Mouse (Mus musculus) CD4-positive, CD25-positive, alpha-beta regulatory T cell (primary cell): ENCODE data around the gene Ier3. TPM values are rescaled to one million over a fixed set of nuclear protein-coding genes. Genes with fewer than 3 reads are reported as not detected.

Experiments
- polyA plus RNA-seq: library from polyadenylated mRNA; unstranded; fragments of 100-300 nt; shearing (Covaris generic); gene quantifications from one replicate; pipeline ENCODE4 v1.2.1, GENCODE M21; 2017

Gene Ier3
- polyA plus RNA-seq: 0.53 TPM

DNA sequence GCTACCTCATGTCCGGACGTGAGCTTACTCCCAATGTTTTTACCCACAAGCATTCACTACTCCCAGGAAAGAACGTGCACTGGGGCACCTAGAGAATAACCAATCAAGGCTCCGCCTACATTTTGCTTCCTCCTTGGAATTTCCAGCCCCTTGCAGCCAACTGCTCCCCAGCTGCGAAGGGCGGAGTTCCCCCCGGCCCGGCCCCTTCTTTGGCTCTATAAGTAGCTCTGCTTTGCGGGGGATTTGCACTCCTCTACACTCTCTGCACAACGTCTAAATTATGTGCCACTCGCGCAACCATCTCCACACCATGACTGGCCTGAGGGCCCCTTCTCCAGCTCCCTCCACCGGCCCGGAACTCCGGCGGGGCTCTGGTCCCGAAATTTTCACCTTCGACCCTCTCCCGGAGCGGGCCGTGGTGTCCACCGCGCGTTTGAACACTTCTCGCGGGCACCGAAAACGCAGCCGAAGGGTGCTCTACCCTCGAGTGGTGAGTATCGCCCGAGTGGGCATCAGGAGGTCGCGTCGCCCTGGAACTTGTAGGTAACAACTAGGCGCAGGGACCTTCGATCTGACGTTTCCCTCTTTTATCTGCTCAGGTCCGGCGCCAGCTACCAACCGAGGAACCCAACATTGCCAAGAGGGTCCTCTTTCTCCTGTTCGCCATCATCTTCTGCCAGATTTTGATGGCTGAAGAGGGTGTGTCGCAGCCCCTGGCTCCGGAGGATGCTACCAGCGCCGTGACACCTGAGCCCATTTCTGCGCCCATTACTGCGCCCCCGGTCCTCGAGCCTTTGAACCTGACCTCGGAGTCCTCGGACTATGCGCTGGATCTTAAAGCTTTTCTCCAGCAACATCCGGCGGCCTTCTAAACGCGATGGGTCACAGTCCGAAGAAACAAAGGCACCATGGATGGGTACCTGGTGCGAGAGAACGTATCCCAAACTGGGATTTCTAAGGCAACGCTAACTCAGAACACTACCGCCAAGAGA lies at the start of gene Ier3:
TSS of gene Ier3 (plus strand) at position 246 of the 992 bp plus-strand sequence.

DNA sequence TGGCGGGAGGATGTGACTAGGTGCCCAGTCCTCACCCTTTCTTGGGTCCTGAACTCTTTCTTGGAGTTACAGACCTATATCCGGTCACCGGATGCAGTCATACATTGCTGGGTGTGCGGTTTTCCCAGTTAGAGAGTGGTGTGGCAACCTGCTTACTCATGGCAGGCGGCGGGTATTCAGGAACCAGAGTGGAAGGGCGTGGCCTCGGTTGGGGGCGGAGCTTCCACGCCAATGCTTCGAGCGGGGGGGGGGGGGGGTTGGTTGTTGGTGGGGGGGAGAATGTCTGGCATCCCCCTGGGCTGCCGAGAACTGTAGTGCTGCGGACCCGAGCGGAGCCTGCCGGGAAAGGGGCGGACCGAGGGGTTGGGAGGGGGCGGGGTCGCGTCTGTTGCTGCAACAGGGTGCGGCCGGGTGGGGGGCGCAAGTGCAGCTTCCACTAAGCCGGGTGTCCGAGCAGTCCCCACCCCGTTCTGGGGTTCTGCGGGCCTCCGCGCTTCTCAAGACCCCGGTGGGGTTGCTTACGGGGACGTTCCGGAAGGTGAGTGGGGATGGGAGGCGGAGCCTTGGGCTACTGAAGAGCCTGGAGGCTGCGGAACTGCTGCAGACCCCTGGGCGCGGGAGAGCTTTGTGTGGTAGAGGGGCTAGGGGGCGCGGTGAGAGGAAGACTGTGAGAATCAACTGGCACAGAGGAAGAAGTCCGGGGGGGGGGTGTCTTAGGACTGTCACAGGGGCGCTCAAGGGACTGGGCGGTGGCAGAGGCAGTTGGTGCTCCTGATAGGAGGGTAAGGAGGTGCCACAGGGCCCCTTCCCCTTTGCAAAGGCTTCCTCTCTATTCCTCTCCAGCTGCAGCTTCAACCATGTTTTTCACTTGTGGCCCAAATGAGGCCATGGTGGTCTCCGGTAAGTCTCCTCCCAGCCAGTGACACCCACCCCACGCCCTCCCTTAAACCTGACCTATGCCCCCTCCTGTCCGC lies 1.8 kb downstream of the Ier3 start, which contains the start of gene Flot1:
TSS of gene Flot1 (plus strand) at position 267 of the 974 bp plus-strand sequence.

DNA sequence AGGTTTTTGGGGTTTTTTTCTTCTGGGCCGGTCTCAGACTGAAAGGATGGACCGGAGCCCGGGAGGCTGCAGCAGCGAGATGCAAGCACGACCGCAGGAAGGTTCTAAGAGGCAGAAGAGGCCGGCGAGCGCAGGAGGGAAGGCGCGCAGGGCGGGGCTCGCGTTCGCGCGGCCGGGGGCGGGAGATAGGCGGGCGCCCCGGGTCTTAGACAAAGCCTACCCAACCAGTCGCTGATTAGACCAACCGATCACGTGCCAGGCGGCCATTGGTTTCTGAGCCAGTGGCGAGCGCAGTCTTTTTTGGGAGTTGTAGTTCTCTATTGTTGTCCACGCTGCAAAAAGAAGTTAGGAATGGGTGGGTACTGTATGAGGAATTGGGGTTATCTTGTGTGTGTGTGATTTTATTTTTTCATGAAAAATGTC lies 16.6 kb downstream of the Ier3 start, which contains the start of gene Tubb5:
TSS of gene Tubb5 (minus strand) at position 185 of the 423 bp plus-strand sequence.

GRCm38 (mm10) chr17:35841076-35841950 lies 19.8 kb downstream of the Ier3 start, which contains the start of gene Mdc1:
TSS of gene Mdc1 (plus strand) at chr17:35841515.

GRCm38 (mm10) chr17:35861198-35861857 lies 39.8 kb downstream of the Ier3 start, which contains the start of gene Nrm:
TSS of gene Nrm (plus strand) at chr17:35861318.

DNA sequence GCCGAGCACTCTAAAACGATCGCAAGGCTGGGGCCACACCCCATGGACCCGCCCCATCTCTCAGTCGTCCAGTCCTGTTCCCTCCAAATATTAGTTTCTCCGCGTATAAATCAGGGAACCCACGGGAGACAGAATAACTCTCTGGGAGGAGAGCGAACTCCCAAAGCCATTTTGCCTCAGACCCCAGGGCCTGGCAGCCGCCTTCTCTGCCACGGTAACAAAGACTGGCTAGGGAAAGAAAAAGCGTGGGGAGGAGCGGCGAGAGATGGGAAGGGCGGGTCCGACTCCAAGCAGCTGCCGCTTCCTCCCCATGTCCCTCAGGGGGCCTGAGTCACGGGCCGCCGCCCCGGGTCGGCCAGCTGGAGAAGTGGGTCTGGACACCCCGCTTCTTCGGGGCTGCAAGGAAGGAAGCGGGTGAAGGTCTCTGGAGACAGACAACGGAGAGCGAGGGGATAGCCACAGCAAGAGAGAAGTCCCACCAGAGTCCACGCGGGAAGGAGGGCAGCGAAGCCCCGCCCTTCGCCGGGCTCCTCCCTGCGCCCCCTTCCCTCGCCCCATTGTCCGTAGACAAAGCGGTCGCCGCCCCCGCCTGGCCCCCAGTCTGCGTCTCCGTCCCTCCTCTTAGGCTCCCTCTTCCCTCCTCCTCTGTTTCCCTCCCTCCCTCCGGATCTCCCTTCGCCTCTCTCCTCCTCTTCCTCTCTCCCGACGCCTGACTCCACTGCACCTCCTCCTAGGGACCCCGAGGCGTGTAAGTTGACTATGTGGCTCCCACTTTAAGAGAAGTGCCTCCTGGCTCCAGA lies 44.2 kb downstream of the Ier3 start, which contains the start of gene Ppp1r18:
TSS of gene Ppp1r18 (plus strand) at position 113 of the 800 bp plus-strand sequence.

Other genes starting within 250 kb of the Ier3 start
- gene Sfta2, start 220.1 kb upstream of the Ier3 start, polyA plus RNA-seq: not detected
- not detected for gene Gm9573, start 195.0 kb upstream of the Ier3 start, polyA plus RNA-seq
- 0.07 TPM for gene Mucl3, start 178.0 kb upstream of the Ier3 start, polyA plus RNA-seq
- 36.5 TPM for gene Vars2, start 154.1 kb upstream of the Ier3 start, polyA plus RNA-seq
- gene Gtf2h4, start 147.9 kb upstream of the Ier3 start, polyA plus RNA-seq: 31.0 TPM
- gene Ddr1, start 117.1 kb upstream of the Ier3 start, polyA plus RNA-seq: 6.1 TPM
- 52.9 TPM for gene Flot1, start 1.5 kb downstream of the Ier3 start, polyA plus RNA-seq
- gene Tubb5, start 16.6 kb downstream of the Ier3 start, polyA plus RNA-seq: 111 TPM
- gene Mdc1, start 19.8 kb downstream of the Ier3 start, polyA plus RNA-seq: 12.9 TPM
- gene Nrm, start 39.6 kb downstream of the Ier3 start, polyA plus RNA-seq: 27.5 TPM
- 592 TPM for gene Ppp1r18, start 43.9 kb downstream of the Ier3 start, polyA plus RNA-seq
- 62.8 TPM for gene Dhx16, start 58.1 kb downstream of the Ier3 start, polyA plus RNA-seq
- 41.8 TPM for gene 2310061I04Rik, start 75.7 kb downstream of the Ier3 start, polyA plus RNA-seq
- gene Atat1, start 88.4 kb downstream of the Ier3 start, polyA plus RNA-seq: 19.2 TPM
- 80.8 TPM for gene Mrps18b, start 94.7 kb downstream of the Ier3 start, polyA plus RNA-seq
- gene Ppp1r10, start 94.8 kb downstream of the Ier3 start, polyA plus RNA-seq: 56.7 TPM
- 145 TPM for gene Abcf1, start 148.1 kb downstream of the Ier3 start, polyA plus RNA-seq
- 70.7 TPM for gene Gnl1, start 158.2 kb downstream of the Ier3 start, polyA plus RNA-seq
- gene Prr3, start 158.6 kb downstream of the Ier3 start, polyA plus RNA-seq: 38.7 TPM
- gene H2-T24, start 198.9 kb downstream of the Ier3 start, polyA plus RNA-seq: 34.1 TPM
- gene H2-T23, start 211.2 kb downstream of the Ier3 start, polyA plus RNA-seq: 666 TPM
- gene H2-T22, start 221.1 kb downstream of the Ier3 start, polyA plus RNA-seq: 225 TPM
- 0.13 TPM for gene Gm6034, start 221.3 kb downstream of the Ier3 start, polyA plus RNA-seq
- not detected for gene Gm11127, start 236.7 kb downstream of the Ier3 start, polyA plus RNA-seq